Comparison of ENCODE assay signal across 23 mouse cellular contexts in genomic region chr2:142724215-142725001, GRCm38 (mm10).
DNase-seq lines count a peak whose midpoint lies in the region; ATAC-seq and TF ChIP-seq lines count a peak whose summit lies in the region.
"Had no signal": no experiment of that assay in that cellular context is flagged by ENCODE, and none has a peak within 500 bp of the region (broad histone marks: within the 10 kb centered on the region; RNA-seq: fewer than 3 reads in every experiment).

No protein-coding gene starts in this region.

- H3K36me3 ChIP-seq in neural tube, embryonic 15.5 days = no peaks in the 10 kb centered on the region
- no peaks in the 10 kb centered on the region for H3K36me3 ChIP-seq in intestine, embryonic 16.5 days (ENCODE audit: control insufficient read depth, insufficient read depth, low read length)
- no peaks in the 10 kb centered on the region for H3K36me3 ChIP-seq in small intestine, adult 2 months (ENCODE audit: control insufficient read depth, insufficient read depth, low read length)
- H3K36me3 ChIP-seq: forebrain, embryonic 10.5 days; hindbrain, embryonic 13.5 days had no signal

- no peak overlapping the region for H3K4me3 ChIP-seq in neural tube, embryonic 15.5 days (replicated peaks)
- no peak overlapping the region for H3K4me3 ChIP-seq in intestine, embryonic 16.5 days (ENCODE audit: low read length)
- no peak overlapping the region for H3K4me3 ChIP-seq in small intestine, adult 2 months (ENCODE audit: low read depth, low read length)
- H3K4me3 ChIP-seq: forebrain, embryonic 10.5 days; forebrain, embryonic 13.5 days; gastrocnemius, adult 2 months; hindbrain, embryonic 13.5 days had no signal

- no peak overlapping the region for H3K4me2 ChIP-seq in neural tube, embryonic 15.5 days
- no peak overlapping the region for H3K4me2 ChIP-seq in intestine, embryonic 16.5 days (ENCODE audit: low read depth, low read length)
- H3K4me2 ChIP-seq: forebrain, embryonic 13.5 days; heart, embryonic 11.5 days; hindbrain, embryonic 13.5 days had no signal

- ATAC-seq in neural tube, embryonic 15.5 days (ENCODE audit: low FRiP score) = no peak
- ATAC-seq in intestine, embryonic 16.5 days = peak; percentile 95
- ATAC-seq in monocyte, adult 5-6 weeks (replicated peaks; ENCODE audit: insufficient number of reproducible peaks, low FRiP score, low TSS enrichment, poor library complexity, severe bottlenecking) = no peak
- ATAC-seq: CD4-positive, CD25-positive, alpha-beta regulatory T cell, adult 4 months; forebrain, embryonic 13.5 days; forebrain, postnatal 0 days; hindbrain, embryonic 16.5 days had no signal

- no peaks in the 10 kb centered on the region for H3K9me3 ChIP-seq in neural tube, embryonic 15.5 days (replicated peaks)
- no peaks in the 10 kb centered on the region for H3K9me3 ChIP-seq in intestine, embryonic 16.5 days (ENCODE audit: control insufficient read depth, low read length)
- H3K9me3 ChIP-seq: forebrain, embryonic 10.5 days; forebrain, embryonic 13.5 days; hindbrain, embryonic 13.5 days had no signal

- no peaks in the 10 kb centered on the region for H3K4me1 ChIP-seq in neural tube, embryonic 15.5 days
- H3K4me1 ChIP-seq in intestine, embryonic 16.5 days (ENCODE audit: control insufficient read depth, insufficient read depth, low read length) = peaks cover 3% of the 10 kb centered on the region; the same call in 1 of the 2 replicates
- peaks cover 10% of the 10 kb centered on the region; the same call in 1 of the 2 replicates for H3K4me1 ChIP-seq in small intestine, adult 2 months (ENCODE audit: control insufficient read depth, insufficient read depth, insufficient read length, low read length)
- H3K4me1 ChIP-seq: forebrain, embryonic 10.5 days; forebrain, embryonic 13.5 days; hindbrain, embryonic 13.5 days had no signal

- H3K27ac ChIP-seq in neural tube, embryonic 15.5 days (replicated peaks) = no peak overlapping the region
- H3K27ac ChIP-seq in intestine, embryonic 16.5 days (ENCODE audit: low read length) = no peak overlapping the region
- peak overlapping the region; percentile 92 for H3K27ac ChIP-seq in small intestine, adult 2 months (ENCODE audit: insufficient read depth, low read depth, low read length)
- H3K27ac ChIP-seq: forebrain, embryonic 10.5 days; forebrain, embryonic 13.5 days; gastrocnemius, adult 2 months; hindbrain, embryonic 13.5 days had no signal

- intact Hi-C loops in left cerebral cortex, postnatal 25 days (cut with DNase I) = loop anchor here (5.0 kb wide), 1 partner anchor 322 kb away; no protein-coding TSS in a partner anchor

- no peak overlapping the region for H3K9ac ChIP-seq in neural tube, embryonic 15.5 days (replicated peaks)
- H3K9ac ChIP-seq in intestine, embryonic 16.5 days (ENCODE audit: low read depth, low read length) = no peak overlapping the region
- H3K9ac ChIP-seq: forebrain, embryonic 13.5 days; forebrain, postnatal 0 days; hindbrain, embryonic 13.5 days had no signal

- no peak for TF ChIP-seq POLR2A in small intestine, adult 2 months (IDR thresholded peaks at IDR 0.05; ENCODE audit: low read depth, low read length)

- WGBS in neural tube, embryonic 15.5 days = 80% methylated on average over 7 of the region's 7 CpGs
- 75% methylated on average over 7 of the region's 7 CpGs for WGBS in intestine, embryonic 16.5 days
- WGBS in large intestine, adult 2 months = 54% methylated on average over 7 of the region's 7 CpGs
- WGBS in small intestine, adult 2 months = 61% methylated on average over 7 of the region's 7 CpGs

- peak; percentile 5 for DNase-seq in neural tube, embryonic 10.5 days (ENCODE audit: extremely low spot score, low spot score)
- DNase-seq in large intestine, adult 2 months (ENCODE audit: low read depth, low spot score) = peak; percentile 60
- no peak for DNase-seq in left cerebral cortex, postnatal 25 days (ENCODE audit: low spot score in 2 of 2)
- DNase-seq: adrenal gland, adult 2 months; adrenal gland, postnatal 14 days; cerebellum, adult 11 months; cerebellum, adult 2 months; cerebellum, adult 9-11 months; cerebellum, postnatal 25 days; forebrain, postnatal 0 days; gastrocnemius, adult 2 months; gastrocnemius, postnatal 14 days; heart, adult 11 months had no signal

- H3K27me3 ChIP-seq in neural tube, embryonic 15.5 days (replicated peaks) = no peaks in the 10 kb centered on the region
- no peaks in the 10 kb centered on the region for H3K27me3 ChIP-seq in intestine, embryonic 16.5 days (replicated peaks; ENCODE audit: control insufficient read depth, insufficient read depth, low read length)
- no peaks in the 10 kb centered on the region for H3K27me3 ChIP-seq in small intestine, adult 2 months (ENCODE audit: control insufficient read depth, insufficient read depth, low read length)
- H3K27me3 ChIP-seq: forebrain, embryonic 13.5 days; hindbrain, embryonic 13.5 days had no signal

- no peak for TF ChIP-seq CTCF in small intestine, adult 2 months (IDR thresholded peaks at IDR 0.05; ENCODE audit: extremely low read depth, insufficient read length, insufficient replicate concordance, low read depth, low read length)

Comparison
In these comparisons a context has a peak if more than half of its experiments do, and no peak if none do; other contexts are left out.
1. DNase-seq: peak in neural tube, embryonic 10.5 days (single experiment) and large intestine, adult 2 months (single experiment); none in left cerebral cortex, postnatal 25 days (0 of 2).